Mouse (Mus musculus) left cerebral cortex, adult 9 months (tissue): ENCODE measurements around the gene Rasa3.
A peak's percentile ranks its signal among the peaks of the same experiment; 100 is the strongest.

Source experiments
- DNase-seq, 2 experiments: peaks; one replicate each; pipeline ENCODE4 v3.0.0; 2022; ENCODE audit warnings: low spot score in 2 of 2

Rasa3 gene

GRCm38 (mm10) chr8:13677413-13677883 is at the start of gene Rasa3:
Gene Rasa3, minus strand, starts transcription at chr8:13677603.
- DNase-seq, result peak; percentile 93 to 95

- DNase-seq, result peak in 1 of 2 experiments; percentile 55
Measured at GRCm38 (mm10) chr8:13725722-13726121, 48.3 kb upstream of the Rasa3 start.

GRCm38 (mm10) chr8:13718980-13719379 is 41.6 kb upstream of the Rasa3 start:
- DNase-seq, result no peak

- no peak for DNase-seq
Measured at GRCm38 (mm10) chr8:13708514-13708913, 31.1 kb upstream of the Rasa3 start.

GRCm38 (mm10) chr8:13706918-13707317 is 29.5 kb upstream of the Rasa3 start:
- no peak for DNase-seq

GRCm38 (mm10) chr8:13705668-13706067 is 28.3 kb upstream of the Rasa3 start, which contains the start of gene Cfap97d2:
Gene Cfap97d2, plus strand, starts transcription at chr8:13705889.
- peak in 1 of 2 experiments; percentile 59 for DNase-seq

- no peak for DNase-seq
Measured at GRCm38 (mm10) chr8:13704301-13704700, 26.9 kb upstream of the Rasa3 start.

- DNase-seq, result no peak
Measured at GRCm38 (mm10) chr8:13703756-13704155, 26.4 kb upstream of the Rasa3 start.

- DNase-seq, result no peak
Measured at GRCm38 (mm10) chr8:13702755-13703154, 25.4 kb upstream of the Rasa3 start.

GRCm38 (mm10) chr8:13699323-13699949 is 22.0 kb upstream of the Rasa3 start:
- DNase-seq, result no peak

GRCm38 (mm10) chr8:13698281-13698680 is 20.9 kb upstream of the Rasa3 start:
- no peak for DNase-seq

GRCm38 (mm10) chr8:13697681-13698080 is 20.3 kb upstream of the Rasa3 start:
- DNase-seq, result no peak

GRCm38 (mm10) chr8:13697196-13697595 is 19.8 kb upstream of the Rasa3 start:
- no peak for DNase-seq

GRCm38 (mm10) chr8:13696157-13696556 is 18.8 kb upstream of the Rasa3 start:
- DNase-seq, result no peak

GRCm38 (mm10) chr8:13695203-13695867 is 17.9 kb upstream of the Rasa3 start:
- no peak for DNase-seq

- DNase-seq, result no peak
Measured at GRCm38 (mm10) chr8:13694735-13695134, 17.3 kb upstream of the Rasa3 start.

GRCm38 (mm10) chr8:13692302-13693066 is 15.1 kb upstream of the Rasa3 start:
- DNase-seq, result no peak

GRCm38 (mm10) chr8:13689331-13689730 is 11.9 kb upstream of the Rasa3 start:
- no peak for DNase-seq

- DNase-seq, result no peak
Measured at GRCm38 (mm10) chr8:13688461-13688860, 11.1 kb upstream of the Rasa3 start.

GRCm38 (mm10) chr8:13687941-13688340 is 10.5 kb upstream of the Rasa3 start:
- no peak for DNase-seq

- DNase-seq, result no peak
Measured at GRCm38 (mm10) chr8:13687101-13687717, 9.8 kb upstream of the Rasa3 start.

GRCm38 (mm10) chr8:13686426-13686825 is 9.0 kb upstream of the Rasa3 start:
- no peak for DNase-seq
